Mouse (Mus musculus): ENCODE measurements around the gene Tmem74b. TPM values are rescaled to one million over a fixed set of nuclear protein-coding genes. Genes with fewer than 3 reads are reported as not detected.

The Tmem74b gene
- polyA plus RNA-seq, 1 experiment from 2014 or later = not detected

DNA sequence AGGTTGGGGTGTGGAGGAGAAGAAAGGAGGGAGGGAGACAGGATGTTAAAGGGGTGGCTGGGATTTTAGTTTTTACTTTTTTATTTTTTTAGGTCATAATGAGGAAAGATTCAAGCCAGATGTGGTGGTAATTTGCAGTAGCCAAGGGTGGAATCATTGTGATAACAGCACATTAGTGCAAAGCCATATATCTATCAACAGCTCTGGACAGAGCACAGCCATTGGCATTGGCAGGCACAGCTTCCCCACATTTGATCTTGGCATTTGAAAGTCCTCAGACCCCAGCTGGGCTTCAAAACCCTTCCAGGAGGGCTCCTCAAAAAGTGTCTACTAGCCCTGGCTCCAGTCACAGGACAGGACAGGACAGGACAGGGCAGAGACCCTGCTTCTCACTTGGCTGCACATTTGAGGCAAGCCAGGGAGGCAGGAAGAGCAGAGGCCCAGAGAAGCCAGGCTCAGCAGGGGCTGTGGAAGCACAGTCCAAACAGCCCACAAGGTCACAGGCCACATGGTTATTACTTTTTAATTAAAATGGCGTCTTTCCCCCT lies 57.1 kb downstream of the Tmem74b start:
- Histone ChIP-seq H3K27ac (no peak overlapping the region), H3K36me3 (ENCODE audit: inconsistent target) (no peaks in the 10 kb centered on the region), H3K79me2 (ENCODE audit: inconsistent target) (no peaks in the 10 kb centered on the region), H3K4me3 (ENCODE audit: inconsistent target) (no peak overlapping the region)
- WGBS (ENCODE audit: missing documents) = 80% methylated on average over 1 of the region's 1 CpGs

Other genes starting within 250 kb of the Tmem74b start
- gene 4921509C19Rik, start 225.9 kb upstream of the Tmem74b start, polyA plus RNA-seq (2018) = not detected in 3 replicates
- 55.7 to 112 TPM (median 97.3 TPM) in 3 replicates for gene Nsfl1c, start 207.8 kb upstream of the Tmem74b start, polyA plus RNA-seq (2018)
- 135 to 176 TPM (median 151 TPM) in 3 replicates for gene Fkbp1a, start 159.5 kb upstream of the Tmem74b start, polyA plus RNA-seq (2018)
- 0.25 TPM in 1 of 3 replicates, not detected in the others for gene Sdcbp2, start 129.4 kb upstream of the Tmem74b start, polyA plus RNA-seq (2018)
- not detected in 3 replicates for gene Snph, start 69.4 kb upstream of the Tmem74b start, polyA plus RNA-seq (2018)
- gene Rad21l, start 33.5 kb upstream of the Tmem74b start, polyA plus RNA-seq (2018) = not detected in 3 replicates
- gene Psmf1, start 42.2 kb downstream of the Tmem74b start, polyA plus RNA-seq (2018) = 17.9 to 25.0 TPM (median 19.6 TPM) in 3 replicates
- not detected in 3 replicates for gene Rspo4, start 140.9 kb downstream of the Tmem74b start, polyA plus RNA-seq (2018)
- gene Angpt4, start 209.2 kb downstream of the Tmem74b start, polyA plus RNA-seq (2018) = not detected in 3 replicates

Data from macrophage (primary cell).